Mouse (Mus musculus): ENCODE measurements around the gene Acads.
A peak's percentile ranks its signal among the peaks of the same experiment; 100 is the strongest.

Acads gene

DNA sequence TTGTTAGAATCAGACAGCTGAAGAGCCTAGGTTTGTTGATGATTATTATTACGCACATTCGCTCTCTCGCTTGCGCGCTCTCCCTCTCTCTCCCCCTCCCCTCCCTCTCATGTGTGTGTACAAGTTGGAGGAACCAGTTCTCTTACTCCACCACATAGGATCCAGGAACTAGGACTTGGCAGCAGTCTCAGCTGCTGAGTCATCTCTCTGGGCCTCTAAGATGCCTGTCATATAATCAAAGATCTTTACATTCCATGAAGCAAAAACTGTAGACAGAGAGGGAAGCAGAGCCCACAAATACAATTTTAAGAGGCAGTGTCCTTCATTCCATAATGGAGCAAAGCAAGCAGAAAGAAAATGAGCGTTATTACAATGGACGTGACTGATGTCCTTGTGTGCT is 47.0 kb downstream of the Acads start:
- DNase-seq (ENCODE audit: low spot score in 2 of 2) = no peak

DNA sequence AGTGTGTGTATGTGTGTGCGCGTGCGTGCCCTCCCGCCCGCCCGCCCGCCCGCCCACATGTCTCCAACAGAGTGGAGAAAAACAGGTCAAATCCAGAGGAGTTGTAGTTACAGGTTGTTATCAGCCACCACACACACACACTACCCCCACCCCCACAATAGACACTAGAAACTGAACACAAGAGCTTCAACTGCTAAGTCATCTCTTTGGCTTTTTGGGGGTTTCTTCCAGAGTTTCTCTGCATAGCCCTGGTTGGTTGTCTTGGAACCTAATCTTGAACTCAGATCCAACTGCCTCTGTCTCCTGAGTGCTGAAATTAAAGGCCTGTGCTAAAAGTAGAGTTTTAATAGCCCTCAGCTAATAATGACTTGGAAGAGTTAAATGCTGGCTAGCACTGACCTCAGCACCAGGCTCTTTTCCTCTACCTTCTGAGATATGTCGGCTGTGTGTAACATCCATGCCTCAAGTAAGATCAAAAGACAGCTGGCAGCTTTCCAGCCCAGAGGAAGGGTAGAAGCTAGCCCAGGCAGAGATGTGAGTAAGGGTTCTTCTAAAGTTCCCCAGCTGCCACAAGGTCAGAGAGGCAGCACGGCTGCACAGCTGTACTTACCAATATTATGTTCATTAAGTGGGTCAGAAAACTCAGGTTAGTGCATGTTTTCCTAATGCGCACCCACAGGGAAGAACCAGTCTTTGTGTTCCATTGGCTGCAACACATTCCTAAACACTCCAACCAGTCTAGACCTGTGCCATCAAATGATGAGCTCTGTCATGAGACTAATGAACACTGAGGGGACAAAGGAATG is 47.8 kb downstream of the Acads start:
- no peak for DNase-seq (ENCODE audit: low spot score in 2 of 2)

DNA sequence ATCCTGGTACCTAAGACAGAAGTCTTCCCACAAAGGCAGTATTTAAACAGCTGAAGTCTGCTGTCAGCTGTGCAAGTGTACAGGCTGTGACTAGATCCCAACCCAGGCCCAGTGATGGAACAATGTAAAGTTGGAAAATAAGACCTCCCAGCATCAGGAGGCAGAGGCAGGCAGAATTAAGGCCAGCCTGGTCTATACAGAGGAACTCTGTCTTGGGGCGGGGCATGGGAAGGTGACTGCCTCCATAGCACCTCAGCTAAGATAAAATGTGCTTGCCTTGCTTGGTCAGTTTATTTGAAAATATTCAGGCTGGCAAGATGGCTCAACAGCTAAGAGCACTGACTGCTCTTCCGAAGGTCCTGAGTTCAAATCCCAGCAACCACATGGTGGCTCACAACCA is 48.7 kb downstream of the Acads start:
- DNase-seq (ENCODE audit: low spot score in 2 of 2) = no peak

DNA sequence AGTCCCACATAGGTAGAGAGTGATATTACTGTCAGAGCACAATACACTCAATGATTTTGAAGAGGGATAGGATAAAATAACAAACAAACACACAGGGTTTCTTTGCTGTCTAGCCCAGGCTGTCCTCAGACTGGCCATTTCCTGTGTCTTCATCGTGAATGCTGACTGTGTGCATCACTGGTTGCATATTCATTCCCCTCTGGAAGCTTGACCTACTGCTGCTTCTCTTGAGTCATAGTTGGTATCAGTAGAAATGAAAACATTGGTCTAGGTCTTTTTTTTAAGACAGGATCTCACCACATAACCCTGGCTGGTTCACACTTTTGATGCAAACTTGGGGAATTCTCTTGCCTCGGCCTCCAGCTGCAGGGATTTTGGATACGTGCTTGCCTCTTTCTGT is 49.5 kb downstream of the Acads start:
- DNase-seq (ENCODE audit: low spot score in 2 of 2) = no peak

DNA sequence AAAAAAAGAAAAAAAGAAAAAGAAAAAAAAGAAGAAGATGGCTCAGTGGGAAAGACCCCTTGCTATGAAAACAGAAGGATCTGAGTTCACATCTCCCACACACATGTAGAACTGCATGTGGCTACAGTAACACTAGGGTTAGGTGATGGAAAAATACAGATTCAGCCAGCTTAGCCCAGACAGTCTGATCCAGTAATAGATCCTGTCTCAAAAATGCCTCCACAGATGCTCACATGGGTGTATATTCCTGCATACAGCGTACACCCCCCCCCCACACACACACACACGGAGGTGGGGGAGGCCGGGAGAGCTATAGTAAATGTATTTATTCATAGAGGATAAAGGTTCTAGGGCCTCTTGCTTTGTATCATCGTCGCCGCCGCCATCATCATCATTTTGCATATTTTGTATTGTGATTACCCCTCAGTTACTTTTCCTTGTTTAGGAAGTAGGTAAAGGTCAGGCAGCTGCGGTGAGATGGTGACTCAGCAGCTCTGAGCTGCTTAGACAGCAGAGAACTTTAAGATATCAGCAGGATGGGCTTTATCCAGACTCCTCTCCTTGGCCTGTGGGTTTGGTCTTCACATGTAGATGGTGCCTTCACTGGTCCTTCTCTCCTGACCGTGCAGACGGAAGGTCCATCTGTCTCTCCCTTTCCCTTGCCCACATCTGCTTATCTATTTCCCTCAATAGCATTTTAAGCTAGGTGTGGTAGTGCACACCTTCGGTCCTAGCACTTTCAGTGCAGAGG is 50.3 kb downstream of the Acads start:
- no peak for DNase-seq (ENCODE audit: low spot score in 2 of 2)

DNA sequence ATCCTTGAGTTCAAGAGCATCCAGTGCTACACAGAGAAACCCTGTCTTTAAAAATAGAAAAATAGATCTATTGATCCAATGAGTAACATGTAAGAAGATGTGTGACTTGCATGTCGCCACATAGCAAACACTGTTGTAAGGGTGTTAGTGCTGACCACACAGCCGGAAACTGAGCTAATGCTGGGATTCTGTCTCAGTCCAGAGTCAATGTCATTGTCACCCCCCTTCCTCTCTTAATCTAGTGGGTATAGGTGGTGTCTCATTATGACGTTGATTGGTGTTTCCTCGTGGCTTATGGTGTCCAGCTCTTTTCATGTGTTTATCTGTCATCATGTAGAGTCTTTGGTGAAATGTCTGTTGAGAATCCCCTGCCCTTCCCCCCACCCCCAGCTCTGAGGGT is 52.9 kb downstream of the Acads start:
- DNase-seq (ENCODE audit: low spot score in 2 of 2) = peak; percentile 48 to 73

DNA sequence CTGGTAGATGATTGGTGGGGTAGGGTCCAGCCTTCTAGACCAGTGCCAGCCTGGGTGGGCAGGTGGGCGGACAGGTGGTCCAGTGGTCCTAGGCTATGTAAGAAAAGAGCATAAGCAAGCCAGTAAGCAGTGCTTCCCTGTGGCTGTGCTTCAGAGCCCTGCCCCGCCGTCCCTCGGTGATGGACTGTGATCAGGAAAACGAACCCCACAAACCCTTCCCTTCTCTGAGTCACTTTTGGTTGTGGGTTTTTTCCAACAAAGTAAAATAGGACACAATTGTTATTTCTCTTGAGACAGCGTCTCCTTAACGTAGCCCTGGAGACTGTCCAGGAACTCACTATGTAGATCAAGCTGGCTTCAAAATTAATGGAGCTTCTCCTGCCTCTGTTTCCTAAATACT is 55.8 kb downstream of the Acads start:
- no peak for DNase-seq (ENCODE audit: low spot score in 2 of 2)

DNA sequence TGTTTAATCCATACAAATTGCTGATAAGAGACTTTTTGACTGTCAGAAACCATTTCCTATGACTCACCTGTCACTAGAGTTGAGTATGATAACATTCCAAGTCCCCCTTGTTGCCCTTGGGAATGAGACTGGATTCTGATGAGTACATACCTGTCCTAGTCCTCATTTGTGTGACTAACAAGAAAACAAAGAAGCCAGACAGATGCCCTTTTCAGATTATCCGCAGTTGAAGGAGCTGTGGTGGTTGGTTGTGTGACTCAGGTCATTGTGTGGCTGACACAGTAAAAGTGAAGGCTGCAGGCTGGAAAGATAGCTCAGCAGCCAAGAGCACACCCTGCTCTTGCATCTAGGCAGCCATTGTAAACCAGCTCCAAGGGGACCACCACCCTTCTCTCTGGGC is 56.6 kb downstream of the Acads start:
- DNase-seq (ENCODE audit: low spot score in 2 of 2) = no peak

DNA sequence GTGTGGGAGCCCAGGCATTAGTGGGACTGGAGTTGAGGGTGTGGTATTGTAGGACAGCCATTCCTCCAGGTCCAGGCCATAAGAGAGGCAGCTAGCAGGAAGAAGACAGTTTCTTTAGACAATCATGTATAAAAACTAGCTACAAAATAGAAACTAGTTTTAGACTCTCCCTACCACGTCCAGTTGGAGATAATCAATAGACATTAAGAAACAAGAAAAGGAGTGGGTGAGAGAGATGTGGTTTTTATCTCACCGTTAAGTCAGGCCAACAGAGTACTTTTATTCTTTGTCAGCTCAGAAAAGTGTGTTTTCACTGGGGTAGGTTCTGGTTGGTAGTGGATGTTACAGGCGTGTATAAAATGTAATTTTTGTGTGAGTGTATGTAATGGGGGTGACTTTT is 58.2 kb downstream of the Acads start:
- no peak for DNase-seq (ENCODE audit: low spot score in 2 of 2)
